Mouse (Mus musculus) hindbrain, embryonic 15.5 days (tissue): Measurements from ENCODE around the gene Arhgef2. TPM values are rescaled to one million over a fixed set of nuclear protein-coding genes. Genes with fewer than 3 reads are reported as not detected.

Experiments used
- ATAC-seq: fragments of 200-750 bp; cut with Nextera tagmentation; 2 replicates; pipeline ENCODE4 v1.8.0; 2017; ENCODE audit warnings: low read depth, moderate number of reproducible peaks, moderate TSS enrichment; ENCODE audit not compliant: low FRiP score
- H3K27ac ChIP-seq: fragments of 300-500 bp; sonication (generic); replicated peaks from 2 replicates; pipeline ENCODE4 v1.5.1; 2015; ENCODE audit warnings: mild to moderate bottlenecking, inconsistent platforms
- H3K27me3 ChIP-seq: fragments of 300-500 bp; sonication (generic); 2 replicates; pipeline ENCODE4 v1.6.1; 2015; ENCODE audit warnings: control low read depth, inconsistent platforms
- H3K36me3 ChIP-seq: fragments of 300-500 bp; sonication (generic); 2 replicates; pipeline ENCODE4 v1.6.1; 2015; ENCODE audit warnings: control low read depth, inconsistent platforms
- H3K4me1 ChIP-seq: fragments of 300-500 bp; sonication (generic); replicated peaks from 2 replicates; pipeline ENCODE4 v1.6.1; 2015; ENCODE audit warnings: control low read depth, inconsistent platforms
- H3K4me2 ChIP-seq: fragments of 300-500 bp; sonication (generic); 2 replicates; pipeline ENCODE4 v1.6.1; 2015; ENCODE audit warnings: moderate library complexity, mild to moderate bottlenecking, inconsistent platforms
- H3K4me3 ChIP-seq: fragments of 300-500 bp; sonication (generic); 2 replicates; pipeline ENCODE4 v1.5.1; 2015; ENCODE audit warnings: mild to moderate bottlenecking, inconsistent platforms
- H3K9ac ChIP-seq: fragments of 300-500 bp; sonication (generic); 2 replicates; pipeline ENCODE4 v1.6.1; 2015; ENCODE audit warnings: inconsistent platforms
- H3K9me3 ChIP-seq: fragments of 300-500 bp; sonication (generic); 2 replicates; pipeline ENCODE4 v1.6.1; 2016; ENCODE audit warnings: control low read depth, inconsistent platforms
- WGBS: fragments of 180-500 bp; shearing (Covaris S2); methylation state at CpG from one replicate; pipeline ENCODE4 v1.1.7; 2015; 5-methylcytosine and 5-hydroxymethylcytosine counted together
- polyA plus RNA-seq: library from polyadenylated mRNA; unstranded; fragments of >200 nt; fragmentation: Nextera tagmentation; extraction: Ambion mirVana; gene quantifications from 2 replicates; pipeline ENCODE4 v1.2.1, GENCODE M21; 2015

The Arhgef2 gene
- polyA plus RNA-seq, 1 experiment from 2014 or later = 121 TPM

- ATAC-seq = no peak
- Histone ChIP-seq H3K4me3 (no peak overlapping the region), H3K27ac (no peak overlapping the region), H3K9me3 (no peaks in the 10 kb centered on the region), H3K4me1 (no peaks in the 10 kb centered on the region), H3K36me3 (peaks cover 43% of the 10 kb centered on the region), H3K27me3 (no peaks in the 10 kb centered on the region), H3K4me2 (no peak overlapping the region), H3K9ac (no peak overlapping the region)
- 77% methylated on average over 10 of the region's 10 CpGs for WGBS
These were observed 43.4 kb downstream of the Arhgef2 start for GRCm38 (mm10) chr3:88649186-88649585.

- no peaks in the 10 kb centered on the region for H3K4me1 ChIP-seq
- peaks cover 35% of the 10 kb centered on the region for H3K36me3 ChIP-seq
- ATAC-seq = no peak
- WGBS = 95% methylated on average over 13 of the region's 13 CpGs
- no peaks in the 10 kb centered on the region for H3K27me3 ChIP-seq
- no peak overlapping the region for H3K4me2 ChIP-seq
- no peak overlapping the region for H3K9ac ChIP-seq
- H3K27ac ChIP-seq = no peak overlapping the region
- H3K4me3 ChIP-seq = no peak overlapping the region
- H3K9me3 ChIP-seq = no peaks in the 10 kb centered on the region
These were observed 44.2 kb downstream of the Arhgef2 start for GRCm38 (mm10) chr3:88649967-88650366.

GRCm38 (mm10) chr3:88650713-88651504, 45.1 kb downstream of the Arhgef2 start:
- Histone ChIP-seq H3K4me2 (no peak overlapping the region), H3K9me3 (no peaks in the 10 kb centered on the region), H3K4me3 (no peak overlapping the region), H3K36me3 (peaks cover 28% of the 10 kb centered on the region), H3K9ac (no peak overlapping the region), H3K4me1 (no peaks in the 10 kb centered on the region), H3K27me3 (no peaks in the 10 kb centered on the region), H3K27ac (no peak overlapping the region)
- no peak for ATAC-seq
- WGBS = 82% methylated on average over 13 of the region's 13 CpGs

- ATAC-seq = no peak
- no peaks in the 10 kb centered on the region for H3K4me1 ChIP-seq
- H3K27me3 ChIP-seq = no peaks in the 10 kb centered on the region
- peaks cover 17% of the 10 kb centered on the region for H3K36me3 ChIP-seq
- 79% methylated on average over 18 of the region's 18 CpGs for WGBS
- H3K9ac ChIP-seq = no peak overlapping the region
- H3K27ac ChIP-seq = no peak overlapping the region
- H3K9me3 ChIP-seq = no peaks in the 10 kb centered on the region
- no peak overlapping the region for H3K4me2 ChIP-seq
- no peak overlapping the region for H3K4me3 ChIP-seq
These were observed 46.2 kb downstream of the Arhgef2 start for GRCm38 (mm10) chr3:88651669-88652618.

GRCm38 (mm10) chr3:88652846-88653515, 47.2 kb downstream of the Arhgef2 start, which contains the start of gene Rxfp4:
Rxfp4 (minus strand) TSS chr3:88653142.
- Histone ChIP-seq H3K27me3 (no peaks in the 10 kb centered on the region), H3K9me3 (no peaks in the 10 kb centered on the region), H3K4me3 (no peak within 1 kb of the TSS), H3K9ac (no peak within 1 kb of the TSS), H3K36me3 (0 out of 2 replicates have a peak, but pooled peaks cover 7% of the 10 kb centered on the region), H3K4me2 (no peak within 1 kb of the TSS), H3K4me1 (no peaks in the 10 kb centered on the region), H3K27ac (no peak within 1 kb of the TSS)
- WGBS = 87% methylated on average over 17 of the region's 17 CpGs
- ATAC-seq = no peak

GRCm38 (mm10) chr3:88653516-88654370, 48.0 kb downstream of the Arhgef2 start:
- H3K4me2 ChIP-seq = no peak overlapping the region
- H3K27ac ChIP-seq = no peak overlapping the region
- WGBS = 85% methylated on average over 6 of the region's 6 CpGs
- no peak overlapping the region for H3K9ac ChIP-seq
- no peaks in the 10 kb centered on the region for H3K9me3 ChIP-seq
- no peaks in the 10 kb centered on the region for H3K27me3 ChIP-seq
- no peaks in the 10 kb centered on the region for H3K4me1 ChIP-seq
- no peak overlapping the region for H3K4me3 ChIP-seq
- H3K36me3 ChIP-seq = no peaks in the 10 kb centered on the region
- ATAC-seq = no peak

GRCm38 (mm10) chr3:88654621-88655020, 48.9 kb downstream of the Arhgef2 start:
- no peak overlapping the region for H3K9ac ChIP-seq
- H3K4me2 ChIP-seq = no peak overlapping the region
- no peaks in the 10 kb centered on the region for H3K4me1 ChIP-seq
- H3K27me3 ChIP-seq = no peaks in the 10 kb centered on the region
- 76% methylated on average over 4 of the region's 4 CpGs for WGBS
- no peak for ATAC-seq
- H3K4me3 ChIP-seq = no peak overlapping the region
- H3K27ac ChIP-seq = no peak overlapping the region
- no peaks in the 10 kb centered on the region for H3K36me3 ChIP-seq
- no peaks in the 10 kb centered on the region for H3K9me3 ChIP-seq

- Histone ChIP-seq H3K27ac (no peak overlapping the region), H3K9me3 (no peaks in the 10 kb centered on the region), H3K4me1 (no peaks in the 10 kb centered on the region), H3K36me3 (no peaks in the 10 kb centered on the region), H3K9ac (no peak overlapping the region), H3K4me3 (no peak overlapping the region), H3K27me3 (no peaks in the 10 kb centered on the region), H3K4me2 (no peak overlapping the region)
- ATAC-seq = no peak
- WGBS = 82% methylated on average over 8 of the region's 8 CpGs
These were observed 49.9 kb downstream of the Arhgef2 start for GRCm38 (mm10) chr3:88655619-88656018.

- no peak for ATAC-seq
- Histone ChIP-seq H3K9me3 (no peaks in the 10 kb centered on the region), H3K27me3 (no peaks in the 10 kb centered on the region), H3K9ac (no peak overlapping the region), H3K4me1 (no peaks in the 10 kb centered on the region), H3K4me2 (no peak overlapping the region), H3K27ac (no peak overlapping the region), H3K4me3 (no peak overlapping the region), H3K36me3 (no peaks in the 10 kb centered on the region)
- 78% methylated on average over 5 of the region's 5 CpGs for WGBS
These were observed 52.8 kb downstream of the Arhgef2 start for GRCm38 (mm10) chr3:88658441-88659127.

- 56% methylated on average over 6 of the region's 6 CpGs for WGBS
- ATAC-seq = no peak
- Histone ChIP-seq H3K4me1 (no peaks in the 10 kb centered on the region), H3K9ac (no peak overlapping the region), H3K36me3 (no peaks in the 10 kb centered on the region), H3K27me3 (no peaks in the 10 kb centered on the region), H3K4me3 (no peak overlapping the region), H3K9me3 (no peaks in the 10 kb centered on the region), H3K27ac (no peak overlapping the region), H3K4me2 (no peak overlapping the region)
These were observed 54.0 kb downstream of the Arhgef2 start for GRCm38 (mm10) chr3:88659798-88660197.

GRCm38 (mm10) chr3:88664095-88664494, 58.3 kb downstream of the Arhgef2 start:
- Histone ChIP-seq H3K36me3 (no peaks in the 10 kb centered on the region), H3K27me3 (no peaks in the 10 kb centered on the region), H3K4me1 (no peaks in the 10 kb centered on the region), H3K27ac (no peak overlapping the region), H3K4me2 (no peak overlapping the region), H3K4me3 (no peak overlapping the region), H3K9ac (no peak overlapping the region), H3K9me3 (no peaks in the 10 kb centered on the region)
- ATAC-seq = no peak
- 88% methylated on average over 4 of the region's 4 CpGs for WGBS
